In genomic region chr19:36111054-36111895, GRCm38 (mm10) we compare ENCODE assay signal across 9 mouse cellular contexts. TPM values are rescaled to one million over a fixed set of nuclear protein-coding genes. Genes with fewer than 3 reads are reported as not detected.
DNase-seq lines count a peak whose midpoint lies in the region; ATAC-seq and TF ChIP-seq lines count a peak whose summit lies in the region.
"Had no signal": no experiment of that assay in that cellular context is flagged by ENCODE, and none has a peak within 500 bp of the region (broad histone marks: within the 10 kb centered on the region; RNA-seq: fewer than 3 reads in every experiment).

No protein-coding gene starts in this region.

- no peaks in the 10 kb centered on the region for H3K4me1 ChIP-seq in embryonic facial prominence, embryonic 14.5 days (ENCODE audit: control insufficient read depth, insufficient read depth, low read length)
- peaks cover 1% of the 10 kb centered on the region; the same call in 1 of the 2 replicates for H3K4me1 ChIP-seq in small intestine, adult 2 months (ENCODE audit: control insufficient read depth, insufficient read depth, insufficient read length, low read length)

- H3K27ac ChIP-seq in embryonic facial prominence, embryonic 14.5 days (replicated peaks; ENCODE audit: low read depth, low read length), result no peak overlapping the region
- H3K27ac ChIP-seq in small intestine, adult 2 months (ENCODE audit: insufficient read depth, low read depth, low read length), result no peak overlapping the region
- H3K27ac ChIP-seq: embryonic facial prominence, embryonic 15.5 days had no signal

- no peaks in the 10 kb centered on the region for H3K36me3 ChIP-seq in embryonic facial prominence, embryonic 14.5 days (ENCODE audit: control insufficient read depth, insufficient read depth, low read length)
- no peaks in the 10 kb centered on the region for H3K36me3 ChIP-seq in small intestine, adult 2 months (ENCODE audit: control insufficient read depth, insufficient read depth, low read length)
- H3K36me3 ChIP-seq: embryonic facial prominence, embryonic 15.5 days had no signal

- WGBS in embryonic facial prominence, embryonic 14.5 days, result 28% methylated on average over 7 of the region's 7 CpGs
- WGBS in small intestine, adult 2 months, result 32% methylated on average over 7 of the region's 7 CpGs

- no peak for TF ChIP-seq POLR2A in small intestine, adult 2 months (IDR thresholded peaks at IDR 0.05; ENCODE audit: low read depth, low read length)

- H3K9me3 ChIP-seq in embryonic facial prominence, embryonic 14.5 days (ENCODE audit: control insufficient read depth, low read length), result no peaks in the 10 kb centered on the region
- H3K9me3 ChIP-seq: embryonic facial prominence, embryonic 15.5 days had no signal

- 0 out of 2 replicates have a peak overlapping the region, but pooled peaks have one; percentile 5 for H3K4me2 ChIP-seq in embryonic facial prominence, embryonic 14.5 days (ENCODE audit: low read depth, low read length)
- H3K4me2 ChIP-seq: embryonic facial prominence, embryonic 15.5 days had no signal

- H3K9ac ChIP-seq in embryonic facial prominence, embryonic 14.5 days (ENCODE audit: low read depth, low read length), result no peak overlapping the region
- H3K9ac ChIP-seq: embryonic facial prominence, embryonic 15.5 days had no signal

- H3K27me3 ChIP-seq in embryonic facial prominence, embryonic 14.5 days (replicated peaks; ENCODE audit: control insufficient read depth, insufficient read depth, low read length), result no peaks in the 10 kb centered on the region
- H3K27me3 ChIP-seq in small intestine, adult 2 months (ENCODE audit: control insufficient read depth, insufficient read depth, low read length), result no peaks in the 10 kb centered on the region
- H3K27me3 ChIP-seq: embryonic facial prominence, embryonic 15.5 days had no signal

- H3K4me3 ChIP-seq in embryonic facial prominence, embryonic 14.5 days (ENCODE audit: low read depth, low read length), result no peak overlapping the region
- no peak overlapping the region for H3K4me3 ChIP-seq in small intestine, adult 2 months (ENCODE audit: low read depth, low read length)
- H3K4me3 ChIP-seq: embryonic facial prominence, embryonic 15.5 days had no signal

- ATAC-seq in embryonic facial prominence, embryonic 14.5 days (ENCODE audit: low read depth), result no peak

- peak; percentile 41 for DNase-seq in layer of hippocampus, adult 9-10 months (ENCODE audit: low spot score)
- DNase-seq in layer of hippocampus, adult 8-10 months (ENCODE audit: low spot score in 2 of 2), result no peak
- peak; percentile 51 for DNase-seq in Muller cell, postnatal 12 days (ENCODE audit: inconsistent ontology term)
- DNase-seq in embryonic facial prominence, embryonic 14.5 days (ENCODE audit: low spot score), result peak; percentile 41
- DNase-seq in kidney, postnatal 36 days, result peak; percentile 6 to 19
- DNase-seq in gastrocnemius, postnatal 4 days (ENCODE audit: low spot score in 2 of 2), result no peak
- DNase-seq in gastrocnemius, adult 8-10 months (ENCODE audit: low spot score in 2 of 2), result no peak

- peak; percentile 31; the same call in 1 of the 2 replicates for TF ChIP-seq CTCF in small intestine, adult 2 months (IDR thresholded peaks at IDR 0.05; ENCODE audit: extremely low read depth, insufficient read length, insufficient replicate concordance, low read depth, low read length)

RNA-seq across cellular contexts. Expression of gene Ankrd1, which starts 8.6 kb away (rescaled TPM):
- total RNA-seq in layer of hippocampus, adult 8-10 months (2022), result not detected
- polyA plus RNA-seq in embryonic facial prominence, embryonic 14.5 days (2014; fragmentation: Nextera tagmentation; extraction: Ambion mirVana), result 6.5 and 8.4 TPM in 2 replicates
- polyA plus RNA-seq in small intestine, adult 2 months (2012; rRNA removed), result not detected in 2 replicates
- total RNA-seq in gastrocnemius, postnatal 4 days (2021), result 10 to 100 TPM; 10.2 to 13.6 TPM
- total RNA-seq in gastrocnemius, adult 8-10 months (2022), result 10 to 100 TPM in 1 of 4 experiments, 1 to 10 TPM in 3; 7.8 to 18.8 (median 8.4) TPM

RNA-seq across cellular contexts. Expression of gene Rpp30, which starts 27.8 kb away (rescaled TPM):
- total RNA-seq in layer of hippocampus, adult 8-10 months (2022), result 10 to 100 TPM; 18.8 to 22.4 (median 20.0) TPM
- polyA plus RNA-seq in embryonic facial prominence, embryonic 14.5 days (2014; fragmentation: Nextera tagmentation; extraction: Ambion mirVana), result 54.4 and 70.1 TPM in 2 replicates
- 0.32 and 0.44 TPM in 2 replicates for polyA plus RNA-seq in small intestine, adult 2 months (2012; rRNA removed)
- 10 to 100 TPM; 16.4 to 19.4 TPM for total RNA-seq in gastrocnemius, postnatal 4 days (2021)
- 10 to 100 TPM; 12.4 to 18.0 (median 15.6) TPM for total RNA-seq in gastrocnemius, adult 8-10 months (2022)

RNA-seq across cellular contexts. Expression of gene Htr7, which starts 54.0 kb away (rescaled TPM):
- total RNA-seq in layer of hippocampus, adult 8-10 months (2022), result 10 to 100 TPM in 1 of 4 experiments, 1 to 10 TPM in 3; 9.1 to 10.0 (median 9.9) TPM
- polyA plus RNA-seq in embryonic facial prominence, embryonic 14.5 days (2014; fragmentation: Nextera tagmentation; extraction: Ambion mirVana), result 0.78 and 1.00 TPM in 2 replicates
- polyA plus RNA-seq in small intestine, adult 2 months (2012; rRNA removed), result 0.15 and 0.46 TPM in 2 replicates
- 1 to 10 TPM; 1.2 to 1.3 TPM for total RNA-seq in gastrocnemius, postnatal 4 days (2021)
- total RNA-seq in gastrocnemius, adult 8-10 months (2022), result under 1 TPM; 0.16 to 0.38 (median 0.25) TPM

Comparison
In these comparisons a context has a peak if more than half of its experiments do, and no peak if none do; other contexts are left out.
1. DNase-seq: peak in layer of hippocampus, adult 9-10 months (single experiment), Muller cell, postnatal 12 days (single experiment), embryonic facial prominence, embryonic 14.5 days (single experiment) and kidney, postnatal 36 days (2 of 2); none in layer of hippocampus, adult 8-10 months (0 of 2), gastrocnemius, postnatal 4 days (0 of 2) and gastrocnemius, adult 8-10 months (0 of 2).
2. RNA of gene Ankrd1, which starts 8.6 kb away (total RNA-seq): 10.2 to 13.6 TPM in gastrocnemius, postnatal 4 days and 7.8 to 18.8 TPM in gastrocnemius, adult 8-10 months; not detected in layer of hippocampus, adult 8-10 months; every median in the first group is over 4 times any median in the second.
3. RNA of gene Htr7, which starts 54.0 kb away (total RNA-seq): 9.1 to 10.0 TPM in layer of hippocampus, adult 8-10 months; 1.2 to 1.3 TPM in gastrocnemius, postnatal 4 days and 0.16 to 0.38 TPM in gastrocnemius, adult 8-10 months; every median in the first group is over 4 times any median in the second.